Mouse (Mus musculus): ENCODE results near the gene Prss43. TPM values are rescaled to one million over a fixed set of nuclear protein-coding genes. Genes with fewer than 3 reads are reported as not detected.

Gene Prss43
- polyA plus RNA-seq, 1 experiment from 2014 or later = not detected

DNA sequence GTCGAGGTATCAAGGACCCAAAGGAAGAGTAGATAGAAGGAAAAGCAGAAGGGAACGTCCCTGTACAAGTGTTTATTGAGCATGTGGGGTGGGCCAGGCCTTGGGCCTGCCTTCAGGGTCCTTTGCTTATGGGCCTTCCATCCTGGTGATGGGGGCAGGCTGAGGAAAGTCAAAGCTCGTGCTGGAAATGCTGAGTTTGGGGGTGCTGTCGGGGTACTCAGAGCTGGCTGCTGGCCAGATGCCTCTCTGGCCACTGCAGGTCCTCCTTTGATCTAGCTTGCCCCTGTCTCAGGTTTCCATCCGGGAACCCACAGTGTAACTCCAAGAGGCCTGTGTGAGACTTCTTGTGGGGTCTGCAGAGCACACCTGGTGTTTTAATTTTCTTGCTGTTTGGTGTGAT lies 32.0 kb downstream of the Prss43 start:
- Histone ChIP-seq H3K9me3 (ENCODE audit: control insufficient read depth, low read length) (no peaks in the 10 kb centered on the region), H3K36me3 (ENCODE audit: control insufficient read depth, insufficient read depth, low read length) (no peaks in the 10 kb centered on the region), H3K4me1 (ENCODE audit: control insufficient read depth in 2 of 2, insufficient read depth in 2 of 2, low read length in 2 of 2) (peaks cover 3 to 5% of the 10 kb centered on the region in 2 experiments; a peak in 2 of 4 replicates), H3K4me3 (ENCODE audit: control insufficient read depth in 1 of 2, insufficient read depth in 1 of 2, low read depth in 1 of 2, low read length in 2 of 2) (no peak overlapping the region), H3K27ac (replicated peaks in 1 of 2; ENCODE audit: control insufficient read depth in 1 of 2, insufficient read depth in 1 of 2, low read depth in 2 of 2, low read length in 2 of 2) (no peak overlapping the region), H3K9ac (ENCODE audit: low read length) (no peak overlapping the region), H3K4me2 (ENCODE audit: low read length) (no peak overlapping the region), H3K27me3 (ENCODE audit: control insufficient read depth, insufficient read depth, low read length) (peaks cover 18% of the 10 kb centered on the region)
- WGBS = 61% methylated on average over 5 of the region's 5 CpGs
- no peak for ATAC-seq (ENCODE audit: insufficient number of reproducible peaks, insufficient read depth, low FRiP score, low read depth)

DNA sequence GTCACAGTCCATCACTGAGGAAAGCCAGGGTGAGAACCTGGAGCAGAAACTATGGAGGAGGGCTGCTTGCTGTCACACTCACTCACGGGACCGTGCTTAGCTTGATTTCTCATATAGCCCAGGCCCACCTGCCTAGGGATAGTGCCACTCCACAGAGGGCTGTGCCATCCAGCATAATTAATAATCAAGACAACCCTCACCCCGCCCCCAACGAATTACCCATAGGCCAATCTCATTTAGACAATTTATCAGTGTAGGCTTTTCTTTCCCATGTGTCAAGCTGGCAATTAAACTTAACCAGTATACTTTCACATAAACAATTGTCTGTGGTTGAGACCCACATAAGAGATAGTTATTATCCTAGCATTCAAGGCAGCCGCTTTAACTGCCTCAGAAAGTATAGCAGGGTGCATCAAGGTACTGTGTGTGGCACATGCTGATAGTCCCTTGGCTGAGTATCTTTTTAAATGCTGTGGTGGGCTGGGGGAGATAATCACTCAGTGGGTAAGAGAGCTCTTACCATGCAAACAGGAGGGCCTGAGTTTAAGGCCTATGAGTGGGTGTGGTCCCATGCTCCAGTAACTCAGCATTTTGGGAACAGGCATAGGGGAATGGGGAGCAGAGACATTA lies 32.6 kb downstream of the Prss43 start:
- WGBS = 83% methylated on average over 5 of the region's 5 CpGs
- peaks cover 18% of the 10 kb centered on the region for H3K27me3 ChIP-seq (ENCODE audit: control insufficient read depth, insufficient read depth, low read length)
- H3K4me2 ChIP-seq (ENCODE audit: low read length) = no peak overlapping the region
- no peak overlapping the region for H3K9ac ChIP-seq (ENCODE audit: low read length)
- ATAC-seq (ENCODE audit: insufficient number of reproducible peaks, insufficient read depth, low FRiP score, low read depth) = no peak
- no peaks in the 10 kb centered on the region for H3K9me3 ChIP-seq (ENCODE audit: control insufficient read depth, low read length)
- H3K36me3 ChIP-seq (ENCODE audit: control insufficient read depth, insufficient read depth, low read length) = no peaks in the 10 kb centered on the region
- peaks cover 3 to 5% of the 10 kb centered on the region in 2 experiments; a peak in 2 of 4 replicates for H3K4me1 ChIP-seq (ENCODE audit: control insufficient read depth in 2 of 2, insufficient read depth in 2 of 2, low read length in 2 of 2)
- H3K27ac ChIP-seq (replicated peaks in 1 of 2; ENCODE audit: control insufficient read depth in 1 of 2, insufficient read depth in 1 of 2, low read depth in 2 of 2, low read length in 2 of 2) = no peak overlapping the region
- no peak overlapping the region for H3K4me3 ChIP-seq (ENCODE audit: control insufficient read depth in 1 of 2, insufficient read depth in 1 of 2, low read depth in 1 of 2, low read length in 2 of 2)

DNA sequence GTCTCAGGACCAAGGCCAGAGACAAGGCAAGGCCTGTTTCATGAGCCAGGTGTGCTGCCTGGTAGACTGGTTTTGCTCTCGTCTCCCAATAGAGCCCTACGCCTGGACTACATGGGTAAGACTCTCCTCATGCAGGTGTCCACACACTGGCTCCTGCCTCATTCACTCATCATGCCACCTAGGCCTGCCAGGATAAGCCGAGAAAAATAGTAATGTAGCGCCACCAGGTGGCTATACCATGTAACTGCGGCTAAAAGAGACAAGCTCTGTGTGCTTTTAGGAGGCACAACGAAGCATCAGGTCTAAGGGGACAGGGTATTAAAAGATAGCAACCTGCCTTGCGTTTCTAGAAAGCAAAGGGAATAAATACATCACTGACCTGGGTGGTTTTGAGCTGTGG lies 44.5 kb downstream of the Prss43 start:
- WGBS = 20% methylated on average over 7 of the region's 7 CpGs
- no peak for ATAC-seq (ENCODE audit: insufficient number of reproducible peaks, insufficient read depth, low FRiP score, low read depth)
- Histone ChIP-seq H3K27me3 (ENCODE audit: control insufficient read depth, insufficient read depth, low read length) (peaks cover 26% of the 10 kb centered on the region), H3K4me2 (ENCODE audit: low read length) (no peak overlapping the region), H3K27ac (replicated peaks in 1 of 2; ENCODE audit: control insufficient read depth in 1 of 2, insufficient read depth in 1 of 2, low read depth in 2 of 2, low read length in 2 of 2) (no peak overlapping the region), H3K9ac (ENCODE audit: low read length) (no peak overlapping the region), H3K4me1 (ENCODE audit: control insufficient read depth in 2 of 2, insufficient read depth in 2 of 2, low read length in 2 of 2) (peaks cover 3 to 6% of the 10 kb centered on the region in 2 experiments; a peak in 2 of 4 replicates), H3K36me3 (ENCODE audit: control insufficient read depth, insufficient read depth, low read length) (no peaks in the 10 kb centered on the region), H3K4me3 (ENCODE audit: control insufficient read depth in 1 of 2, insufficient read depth in 1 of 2, low read depth in 1 of 2, low read length in 2 of 2) (no peak overlapping the region), H3K9me3 (ENCODE audit: control insufficient read depth, low read length) (no peaks in the 10 kb centered on the region)

GRCm38 (mm10) chr9:110873681-110874659 lies 47.5 kb downstream of the Prss43 start:
- no peak for ATAC-seq (ENCODE audit: insufficient number of reproducible peaks, insufficient read depth, low FRiP score, low read depth)
- H3K9ac ChIP-seq (ENCODE audit: low read length) = peak overlapping the region; percentile 45
- H3K36me3 ChIP-seq (ENCODE audit: control insufficient read depth, insufficient read depth, low read length) = no peaks in the 10 kb centered on the region
- no peak overlapping the region for H3K27ac ChIP-seq (replicated peaks in 1 of 2; ENCODE audit: control insufficient read depth in 1 of 2, insufficient read depth in 1 of 2, low read depth in 2 of 2, low read length in 2 of 2)
- 11% methylated on average over 40 of the region's 40 CpGs for WGBS
- peaks cover 12 to 19% of the 10 kb centered on the region in 2 experiments for H3K4me1 ChIP-seq (ENCODE audit: control insufficient read depth in 2 of 2, insufficient read depth in 2 of 2, low read length in 2 of 2)
- no peaks in the 10 kb centered on the region for H3K9me3 ChIP-seq (ENCODE audit: control insufficient read depth, low read length)
- peaks cover 26% of the 10 kb centered on the region for H3K27me3 ChIP-seq (ENCODE audit: control insufficient read depth, insufficient read depth, low read length)
- H3K4me3 ChIP-seq (ENCODE audit: control insufficient read depth in 1 of 2, insufficient read depth in 1 of 2, low read depth in 1 of 2, low read length in 2 of 2) = peak overlapping the region; percentile 10 to 26; a peak in 2 of 4 replicates
- H3K4me2 ChIP-seq (ENCODE audit: low read length) = peak overlapping the region; percentile 60

GRCm38 (mm10) chr9:110874660-110875191 lies 48.2 kb downstream of the Prss43 start:
- Histone ChIP-seq H3K27ac (replicated peaks in 1 of 2; ENCODE audit: control insufficient read depth in 1 of 2, insufficient read depth in 1 of 2, low read depth in 2 of 2, low read length in 2 of 2) (no peak overlapping the region), H3K9me3 (ENCODE audit: control insufficient read depth, low read length) (no peaks in the 10 kb centered on the region), H3K27me3 (ENCODE audit: control insufficient read depth, insufficient read depth, low read length) (peaks cover 26% of the 10 kb centered on the region), H3K4me1 (ENCODE audit: control insufficient read depth in 2 of 2, insufficient read depth in 2 of 2, low read length in 2 of 2) (peaks cover 17 to 26% of the 10 kb centered on the region in 2 experiments), H3K4me2 (ENCODE audit: low read length) (no peak overlapping the region), H3K4me3 (ENCODE audit: control insufficient read depth in 1 of 2, insufficient read depth in 1 of 2, low read depth in 1 of 2, low read length in 2 of 2) (no peak overlapping the region), H3K9ac (ENCODE audit: low read length) (no peak overlapping the region), H3K36me3 (ENCODE audit: control insufficient read depth, insufficient read depth, low read length) (no peaks in the 10 kb centered on the region)
- no peak for ATAC-seq (ENCODE audit: insufficient number of reproducible peaks, insufficient read depth, low FRiP score, low read depth)
- WGBS = 33% methylated on average over 3 of the region's 3 CpGs

GRCm38 (mm10) chr9:110875288-110875695 lies 48.8 kb downstream of the Prss43 start:
- H3K4me3 ChIP-seq (ENCODE audit: control insufficient read depth in 1 of 2, insufficient read depth in 1 of 2, low read depth in 1 of 2, low read length in 2 of 2) = no peak overlapping the region
- H3K9me3 ChIP-seq (ENCODE audit: control insufficient read depth, low read length) = no peaks in the 10 kb centered on the region
- H3K4me2 ChIP-seq (ENCODE audit: low read length) = no peak overlapping the region
- no peaks in the 10 kb centered on the region for H3K36me3 ChIP-seq (ENCODE audit: control insufficient read depth, insufficient read depth, low read length)
- H3K9ac ChIP-seq (ENCODE audit: low read length) = no peak overlapping the region
- peaks cover 26% of the 10 kb centered on the region for H3K27me3 ChIP-seq (ENCODE audit: control insufficient read depth, insufficient read depth, low read length)
- 50% methylated on average over 4 of the region's 6 CpGs for WGBS
- H3K27ac ChIP-seq (replicated peaks in 1 of 2; ENCODE audit: control insufficient read depth in 1 of 2, insufficient read depth in 1 of 2, low read depth in 2 of 2, low read length in 2 of 2) = no peak overlapping the region
- peaks cover 18 to 29% of the 10 kb centered on the region in 2 experiments for H3K4me1 ChIP-seq (ENCODE audit: control insufficient read depth in 2 of 2, insufficient read depth in 2 of 2, low read length in 2 of 2)
- ATAC-seq (ENCODE audit: insufficient number of reproducible peaks, insufficient read depth, low FRiP score, low read depth) = no peak

DNA sequence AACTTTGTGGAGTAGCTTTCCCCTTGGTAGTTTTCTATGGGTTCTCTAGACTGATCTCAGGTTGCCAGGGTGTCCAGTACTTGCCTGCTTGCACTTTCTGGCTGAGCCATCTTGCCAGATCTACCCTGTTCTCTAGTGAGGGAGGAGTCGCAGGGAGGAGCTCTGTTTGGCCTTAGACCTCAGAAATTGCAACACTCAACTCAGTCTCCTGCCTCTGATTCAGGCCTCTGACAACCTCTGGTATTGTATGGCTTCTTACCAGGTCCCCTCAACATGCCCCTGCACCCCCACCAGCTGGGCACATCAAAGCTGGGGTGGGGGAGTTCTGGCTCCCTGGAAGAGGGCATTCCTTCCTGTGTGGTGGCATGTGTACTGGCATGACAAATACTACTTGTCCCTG lies 50.9 kb downstream of the Prss43 start:
- peaks cover 32% of the 10 kb centered on the region for H3K27me3 ChIP-seq (ENCODE audit: control insufficient read depth, insufficient read depth, low read length)
- no peaks in the 10 kb centered on the region for H3K9me3 ChIP-seq (ENCODE audit: control insufficient read depth, low read length)
- H3K4me3 ChIP-seq (ENCODE audit: control insufficient read depth in 1 of 2, insufficient read depth in 1 of 2, low read depth in 1 of 2, low read length in 2 of 2) = no peak overlapping the region
- H3K36me3 ChIP-seq (ENCODE audit: control insufficient read depth, insufficient read depth, low read length) = no peaks in the 10 kb centered on the region
- H3K9ac ChIP-seq (ENCODE audit: low read length) = no peak overlapping the region
- no peak for ATAC-seq (ENCODE audit: insufficient number of reproducible peaks, insufficient read depth, low FRiP score, low read depth)
- peaks cover 21 to 34% of the 10 kb centered on the region in 2 experiments for H3K4me1 ChIP-seq (ENCODE audit: control insufficient read depth in 2 of 2, insufficient read depth in 2 of 2, low read length in 2 of 2)
- WGBS = 84% methylated on average over 1 of the region's 1 CpGs
- H3K27ac ChIP-seq (replicated peaks in 1 of 2; ENCODE audit: control insufficient read depth in 1 of 2, insufficient read depth in 1 of 2, low read depth in 2 of 2, low read length in 2 of 2) = peak overlapping the region; percentile 3 to 54; a peak in 1 of 4 replicates
- H3K4me2 ChIP-seq (ENCODE audit: low read length) = no peak overlapping the region
